In genomic region chr6:52697964-52698535, GRCm38 (mm10) we compare ENCODE assay signal across 15 mouse cellular contexts. TPM values are rescaled to one million over a fixed set of nuclear protein-coding genes. Genes with fewer than 3 reads are reported as not detected.
DNase-seq lines count a peak whose midpoint lies in the region; ATAC-seq and TF ChIP-seq lines count a peak whose summit lies in the region.
"Had no signal": no experiment of that assay in that cellular context is flagged by ENCODE, and none has a peak within 500 bp of the region (broad histone marks: within the 10 kb centered on the region; RNA-seq: fewer than 3 reads in every experiment).

No protein-coding gene starts in this region.

- in situ Hi-C loops in CH12.LX (cut with MboI; ENCODE audit: low pct_ligation_motif_present, low pct_unique_long_range_greater_than_20kb, low sequenced_read_pairs): no loop called here

- peaks cover 9 to 19% of the 10 kb centered on the region in 2 experiments for H3K4me1 ChIP-seq in CH12.LX (ENCODE audit: control insufficient read depth in 1 of 2, insufficient read depth in 2 of 2)
- peaks cover 77% of the 10 kb centered on the region for H3K4me1 ChIP-seq in megakaryocyte, embryonic 14.5 days
- no peaks in the 10 kb centered on the region for H3K4me1 ChIP-seq in forebrain, embryonic 14.5 days (ENCODE audit: control insufficient read depth, insufficient read depth, low read length)
- H3K4me1 ChIP-seq in forebrain, embryonic 13.5 days: no peaks in the 10 kb centered on the region
- H3K4me1 ChIP-seq: forebrain, embryonic 15.5 days; kidney, embryonic 15.5 days; midbrain, embryonic 12.5 days had no signal

- no peaks in the 10 kb centered on the region for H3K9me3 ChIP-seq in CH12.LX (replicated peaks; ENCODE audit: low read length)
- no peaks in the 10 kb centered on the region for H3K9me3 ChIP-seq in megakaryocyte, embryonic 14.5 days
- H3K9me3 ChIP-seq in forebrain, embryonic 14.5 days (replicated peaks; ENCODE audit: control insufficient read depth, low read length): no peaks in the 10 kb centered on the region
- H3K9me3 ChIP-seq in forebrain, embryonic 13.5 days (replicated peaks): no peaks in the 10 kb centered on the region
- H3K9me3 ChIP-seq: forebrain, embryonic 15.5 days; kidney, embryonic 15.5 days; midbrain, embryonic 12.5 days had no signal

- intact Hi-C loops in heart, postnatal 10 days (cut with DNase I): no loop called here

- peak; percentile 19 to 28 for DNase-seq in heart, postnatal 10 days
- DNase-seq in heart, postnatal 4 days: no peak
- DNase-seq in CH12.LX (ENCODE audit: extremely low read depth): no peak
- no peak for DNase-seq in layer of hippocampus, adult 18-20 months (ENCODE audit: low spot score in 2 of 2)
- no peak for DNase-seq in forebrain, embryonic 14.5 days (ENCODE audit: low spot score)
- DNase-seq: cerebellum, adult 18-20 months; gastrocnemius, postnatal 10 days; layer of hippocampus, adult 9-11 months had no signal

- 0 out of 2 replicates have a peak overlapping the region, but pooled peaks have one; percentile 11 for H3K27ac ChIP-seq in CH12.LX (ENCODE audit: insufficient read depth, low read depth)
- H3K27ac ChIP-seq in forebrain, embryonic 14.5 days (ENCODE audit: low read depth, low read length): no peak overlapping the region
- no peak overlapping the region for H3K27ac ChIP-seq in forebrain, embryonic 13.5 days
- H3K27ac ChIP-seq: forebrain, embryonic 15.5 days; kidney, embryonic 15.5 days; midbrain, embryonic 12.5 days had no signal

- TF ChIP-seq CTCF in CH12.LX (conservative IDR thresholded peaks at IDR 0.05 in 1 of 2, IDR thresholded peaks at IDR 0.05 in 1 of 2; ENCODE audit: low read depth in 2 of 2, low read length in 2 of 2): no peak

- dilution Hi-C loops in CH12.LX (cut with MboI; ENCODE audit: extremely low pct_ligation_motif_present, extremely low pct_unique_long_range_greater_than_20kb, low sequenced_read_pairs): no loop called here

- no peak for TF ChIP-seq POLR2A in CH12.LX (IDR thresholded peaks at IDR 0.05; ENCODE audit: low read depth, low read length)

- H3K79me2 ChIP-seq in CH12.LX (replicated peaks; ENCODE audit: control insufficient read depth, extremely low read depth, insufficient read depth, poor library complexity, severe bottlenecking): no peaks in the 10 kb centered on the region

- no peak overlapping the region for H3K9ac ChIP-seq in CH12.LX (ENCODE audit: insufficient read depth, low read depth)
- H3K9ac ChIP-seq in forebrain, embryonic 14.5 days (ENCODE audit: low read length): no peak overlapping the region
- no peak overlapping the region for H3K9ac ChIP-seq in forebrain, embryonic 13.5 days
- H3K9ac ChIP-seq: forebrain, embryonic 15.5 days; kidney, embryonic 15.5 days; midbrain, embryonic 12.5 days had no signal

- peak overlapping the region; percentile 34; the same call in 1 of the 2 replicates for H3K4me2 ChIP-seq in CH12.LX (ENCODE audit: insufficient read depth, low read depth, poor library complexity, severe bottlenecking)
- no peak overlapping the region for H3K4me2 ChIP-seq in forebrain, embryonic 14.5 days (ENCODE audit: low read length)
- no peak overlapping the region for H3K4me2 ChIP-seq in forebrain, embryonic 13.5 days
- H3K4me2 ChIP-seq: forebrain, embryonic 15.5 days; kidney, embryonic 15.5 days; midbrain, embryonic 12.5 days had no signal

- TF ChIP-seq EP300 in CH12.LX (IDR thresholded peaks at IDR 0.05; ENCODE audit: low read length): no peak

- peak; percentile 59 for ATAC-seq in common myeloid progenitor, adult 5-6 weeks (replicated peaks; ENCODE audit: low read depth, poor library complexity, severe bottlenecking)
- no peak for ATAC-seq in forebrain, embryonic 14.5 days
- no peak for ATAC-seq in forebrain, embryonic 13.5 days
- ATAC-seq: activated CD4-positive, CD25-positive, alpha-beta regulatory T cell, adult 4 months; forebrain, embryonic 15.5 days had no signal

- H3K27me3 ChIP-seq in CH12.LX (replicated peaks): no peaks in the 10 kb centered on the region
- H3K27me3 ChIP-seq in megakaryocyte, embryonic 14.5 days (replicated peaks): no peaks in the 10 kb centered on the region
- H3K27me3 ChIP-seq in forebrain, embryonic 14.5 days (replicated peaks; ENCODE audit: control insufficient read depth, insufficient read depth, low read length): no peaks in the 10 kb centered on the region
- no peaks in the 10 kb centered on the region for H3K27me3 ChIP-seq in forebrain, embryonic 13.5 days
- H3K27me3 ChIP-seq: forebrain, embryonic 15.5 days; kidney, embryonic 15.5 days; midbrain, embryonic 12.5 days had no signal

- WGBS in forebrain, embryonic 14.5 days: 74% methylated on average over 4 of the region's 4 CpGs
- WGBS in forebrain, embryonic 13.5 days: 74% methylated on average over 4 of the region's 4 CpGs

- no peak for TF ChIP-seq RAD21 in CH12.LX (IDR thresholded peaks at IDR 0.05; ENCODE audit: low read depth, low read length)

- no peak overlapping the region for H3K4me3 ChIP-seq in CH12.LX (replicated peaks in 1 of 3; ENCODE audit: low read depth in 2 of 3, low read length in 2 of 3, poor library complexity in 1 of 3)
- H3K4me3 ChIP-seq in megakaryocyte, embryonic 14.5 days (replicated peaks): peak overlapping the region; percentile 84
- H3K4me3 ChIP-seq in forebrain, embryonic 14.5 days (ENCODE audit: low read depth, low read length): no peak overlapping the region
- no peak overlapping the region for H3K4me3 ChIP-seq in forebrain, embryonic 13.5 days
- H3K4me3 ChIP-seq: forebrain, embryonic 15.5 days; kidney, embryonic 15.5 days; midbrain, embryonic 12.5 days had no signal

- H3K36me3 ChIP-seq in CH12.LX (replicated peaks in 1 of 2; ENCODE audit: control insufficient read depth in 1 of 2, insufficient read depth in 1 of 2, low read length in 1 of 2): no peaks in the 10 kb centered on the region
- no peaks in the 10 kb centered on the region for H3K36me3 ChIP-seq in megakaryocyte, embryonic 14.5 days (replicated peaks; ENCODE audit: low read length)
- no peaks in the 10 kb centered on the region for H3K36me3 ChIP-seq in forebrain, embryonic 14.5 days (ENCODE audit: control insufficient read depth, insufficient read depth, low read length)
- H3K36me3 ChIP-seq in forebrain, embryonic 13.5 days (ENCODE audit: poor library complexity, severe bottlenecking): no peaks in the 10 kb centered on the region
- H3K36me3 ChIP-seq: forebrain, embryonic 15.5 days; kidney, embryonic 15.5 days; midbrain, embryonic 12.5 days had no signal

TF ChIP-seq in CH12.LX, 34 proteins besides CTCF, POLR2A, EP300 and RAD21:
- TF ChIP-seq HCFC1 (IDR thresholded peaks at IDR 0.05; ENCODE audit: low read depth, low read length): no peak
- TF ChIP-seq MAX (IDR thresholded peaks at IDR 0.05; ENCODE audit: low read length): no peak
- no peak for TF ChIP-seq MEF2A (IDR thresholded peaks at IDR 0.05; ENCODE audit: borderline replicate concordance, low read depth, low read length)
- TF ChIP-seq CHD1 (IDR thresholded peaks at IDR 0.05; ENCODE audit: low read depth, low read length): no peak
- no peak for TF ChIP-seq NRF1 (IDR thresholded peaks at IDR 0.05; ENCODE audit: low read depth, low read length)
- TF ChIP-seq POLR2AphosphoS2 (IDR thresholded peaks at IDR 0.05; ENCODE audit: low read depth, low read length): no peak
- no peak for TF ChIP-seq ZKSCAN1 (IDR thresholded peaks at IDR 0.05; ENCODE audit: borderline replicate concordance, low read depth, low read length)
- no peak for TF ChIP-seq ZNF384 (IDR thresholded peaks at IDR 0.05; ENCODE audit: low read depth, low read length)
- TF ChIP-seq PAX5 (IDR thresholded peaks at IDR 0.05; ENCODE audit: low read length): no peak
- no peak for TF ChIP-seq UBTF (IDR thresholded peaks at IDR 0.05; ENCODE audit: low read depth, low read length)
- no peak for TF ChIP-seq TCF12 (IDR thresholded peaks at IDR 0.05; ENCODE audit: low read depth, low read length)
- no peak for TF ChIP-seq USF1 (IDR thresholded peaks at IDR 0.05; ENCODE audit: low read depth, low read length)
- no peak for TF ChIP-seq JUN (IDR thresholded peaks at IDR 0.05; ENCODE audit: insufficient read depth, low read depth, low read length)
- no peak for TF ChIP-seq ELF1 (IDR thresholded peaks at IDR 0.05; ENCODE audit: low read depth, low read length)
- no peak for TF ChIP-seq MAFK (IDR thresholded peaks at IDR 0.05; ENCODE audit: insufficient replicate concordance, low read length)
- TF ChIP-seq E2F4 (IDR thresholded peaks at IDR 0.05; ENCODE audit: insufficient replicate concordance, low read depth, low read length): no peak
- TF ChIP-seq RCOR1 (conservative IDR thresholded peaks at IDR 0.05; ENCODE audit: low read depth, low read length): no peak
- TF ChIP-seq ZC3H11A (IDR thresholded peaks at IDR 0.05; ENCODE audit: low read depth, low read length): no peak
- no peak for TF ChIP-seq MAZ (IDR thresholded peaks at IDR 0.05; ENCODE audit: low read depth, low read length)

RNA-seq across cellular contexts. Expression of gene Tax1bp1, which starts 15.5 kb away (rescaled TPM):
- total RNA-seq in heart, postnatal 10 days (2021): 100 to 1,000 TPM; 113 to 129 TPM
- 100 to 1,000 TPM; 107 to 113 TPM for total RNA-seq in heart, postnatal 4 days (2021)
- total RNA-seq in CH12.LX (2012; rRNA removed): 42.2 and 42.9 TPM in 2 replicates
- total RNA-seq in CH12.LX (2014; rRNA removed): 61.6 and 68.3 TPM in 2 replicates
- polyA plus RNA-seq in CH12.LX (2012; ENCODE audit: insufficient read length, low read depth): 61.7 and 62.6 TPM in 2 replicates
- 300 and 329 TPM in 2 replicates for total RNA-seq in common myeloid progenitor, adult 5-6 weeks (2017)
- polyA plus RNA-seq in megakaryocyte, embryonic 14.5 days (2012; ENCODE audit: insufficient read depth, low replicate concordance): 12.5 and 13.6 TPM in 2 replicates
- total RNA-seq in layer of hippocampus, adult 18-20 months (2021): 100 to 1,000 TPM; 133 to 139 TPM
- 168 and 174 TPM in 2 replicates for polyA plus RNA-seq in forebrain, embryonic 14.5 days (2014; fragmentation: Nextera tagmentation; extraction: Ambion mirVana)
- polyA plus RNA-seq in forebrain, embryonic 13.5 days (2015; fragmentation: Nextera tagmentation; extraction: Ambion mirVana): 160 and 170 TPM in 2 replicates

RNA-seq across cellular contexts. Expression of gene Hibadh, which starts 57.9 kb away (rescaled TPM):
- 100 to 1,000 TPM; 153 to 156 TPM for total RNA-seq in heart, postnatal 10 days (2021)
- total RNA-seq in heart, postnatal 4 days (2021): 100 to 1,000 TPM; 126 to 131 TPM
- total RNA-seq in CH12.LX (2012; rRNA removed) (32.7 and 38.6 TPM in 2 replicates), CH12.LX (2014; rRNA removed) (60.4 and 62.7 TPM in 2 replicates)
- polyA plus RNA-seq in CH12.LX (2012; ENCODE audit: insufficient read length, low read depth): 43.4 and 44.4 TPM in 2 replicates
- total RNA-seq in common myeloid progenitor, adult 5-6 weeks (2017): 57.6 and 70.8 TPM in 2 replicates
- 0.57 and 9.1 TPM in 2 replicates for polyA plus RNA-seq in megakaryocyte, embryonic 14.5 days (2012; ENCODE audit: insufficient read depth, low replicate concordance)
- total RNA-seq in layer of hippocampus, adult 18-20 months (2021): 10 to 100 TPM; 44.1 to 50.1 TPM
- polyA plus RNA-seq in forebrain, embryonic 14.5 days (2014; fragmentation: Nextera tagmentation; extraction: Ambion mirVana): 41.1 and 45.3 TPM in 2 replicates
- 52.4 and 54.7 TPM in 2 replicates for polyA plus RNA-seq in forebrain, embryonic 13.5 days (2015; fragmentation: Nextera tagmentation; extraction: Ambion mirVana)

Comparison
In these comparisons a context has a peak if more than half of its experiments do, and no peak if none do; other contexts are left out.
1. DNase-seq: peak in heart, postnatal 10 days (2 of 2); none in heart, postnatal 4 days (single experiment), CH12.LX (single experiment), layer of hippocampus, adult 18-20 months (0 of 2) and forebrain, embryonic 14.5 days (single experiment).